Mouse (Mus musculus) CD4-positive, CD25-positive, alpha-beta regulatory T cell, adult 4 months (primary cell): ENCODE measurements around the gene Gmcl1. TPM values are rescaled to one million over a fixed set of nuclear protein-coding genes. Genes with fewer than 3 reads are reported as not detected.
A peak's percentile ranks its signal among the peaks of the same experiment; 100 is the strongest.

Source experiments
- ATAC-seq: one replicate; pipeline ENCODE4 v1.8.0; 2017
- polyA plus RNA-seq, 2 experiments: library from polyadenylated mRNA; unstranded; fragments of 100-300 nt; shearing (Covaris generic); gene quantifications; one replicate each; pipeline ENCODE4 v1.2.1; 2017

The Gmcl1 gene
- polyA plus RNA-seq, 2 experiments from 2014 or later = 10.7 to 15.5 TPM

GRCm38 (mm10) chr6:86658501-86658900, 74.7 kb downstream of the Gmcl1 start:
- ATAC-seq = no peak

GRCm38 (mm10) chr6:86654270-86654916, 78.8 kb downstream of the Gmcl1 start:
- ATAC-seq = no peak

GRCm38 (mm10) chr6:86653026-86653425, 80.2 kb downstream of the Gmcl1 start:
- no peak for ATAC-seq

- no peak for ATAC-seq
Observed at GRCm38 (mm10) chr6:86646143-86646542, 87.0 kb downstream of the Gmcl1 start.

- no peak for ATAC-seq
Observed at GRCm38 (mm10) chr6:86645551-86645950, 87.6 kb downstream of the Gmcl1 start.

- peak; percentile 66 for ATAC-seq
Observed at GRCm38 (mm10) chr6:86644775-86645400, 88.3 kb downstream of the Gmcl1 start.

Other genes starting within 250 kb of the Gmcl1 start
- gene Pcbp1, start 207.1 kb downstream of the Gmcl1 start, polyA plus RNA-seq = 10 to 100 TPM; 18.5 to 35.3 TPM
- gene Asprv1, start 105.2 kb downstream of the Gmcl1 start, polyA plus RNA-seq = under 1 TPM in 1 of 2 experiments, not detected in 1; 0.20 TPM
- gene Mxd1, start 64.2 kb downstream of the Gmcl1 start, polyA plus RNA-seq = 10 to 100 TPM; 17.8 to 21.8 TPM
- 100 to 1,000 TPM; 100 to 121 TPM for gene Snrnp27, start 48.9 kb downstream of the Gmcl1 start, polyA plus RNA-seq
- gene Anxa4, start 60.2 kb upstream of the Gmcl1 start, polyA plus RNA-seq = 10 to 100 TPM; 22.6 to 24.4 TPM
- gene Aak1, start 116.1 kb upstream of the Gmcl1 start, polyA plus RNA-seq = 10 to 100 TPM; 22.8 to 29.2 TPM